Mouse (Mus musculus) intestine, embryonic 14.5 days (tissue): ENCODE measurements around the gene Olfr750. TPM values are rescaled to one million over a fixed set of nuclear protein-coding genes. Genes with fewer than 3 reads are reported as not detected.

Source experiments
- ATAC-seq: fragments of 200-750 bp; cut with Nextera tagmentation; replicated peaks from 2 replicates; pipeline ENCODE4 v1.8.0; 2017; ENCODE audit warnings: low read depth, moderate number of reproducible peaks, moderate TSS enrichment, moderate library complexity; ENCODE audit not compliant: low FRiP score, low TSS enrichment
- DNase-seq: peaks from one replicate; pipeline ENCODE4 v3.0.0-alpha.2; 2018; ENCODE audit warnings: low spot score
- H3K27ac ChIP-seq: fragments of 300-500 bp; sonication (generic); 2 replicates; pipeline ENCODE4 v1.5.1; 2014; ENCODE audit warnings: low read depth, mild to moderate bottlenecking, control low read depth
- H3K27me3 ChIP-seq: fragments of 300-500 bp; sonication (generic); replicated peaks from 2 replicates; pipeline ENCODE4 v1.6.1; 2014; ENCODE audit warnings: low read length, control low read depth; ENCODE audit not compliant: control insufficient read depth, insufficient read depth
- H3K36me3 ChIP-seq: fragments of 300-500 bp; sonication (generic); 2 replicates; pipeline ENCODE4 v1.6.1; 2014; ENCODE audit warnings: low read length, control low read depth; ENCODE audit not compliant: control insufficient read depth, insufficient read depth
- H3K4me1 ChIP-seq: fragments of 300-500 bp; sonication (generic); replicated peaks from 2 replicates; pipeline ENCODE4 v1.6.1; 2014; ENCODE audit warnings: low read length, control low read depth, mixed read lengths; ENCODE audit not compliant: control insufficient read depth, insufficient read depth
- H3K4me2 ChIP-seq: fragments of 300-500 bp; sonication (generic); 2 replicates; pipeline ENCODE4 v1.6.1; 2014; ENCODE audit warnings: low read length
- H3K4me3 ChIP-seq: fragments of 300-500 bp; sonication (generic); 2 replicates; pipeline ENCODE4 v1.5.1; 2014; ENCODE audit warnings: low read depth, low read length, control low read depth, mixed read lengths
- H3K9ac ChIP-seq: fragments of 300-500 bp; sonication (generic); 2 replicates; pipeline ENCODE4 v1.6.1; 2014; ENCODE audit warnings: mild to moderate bottlenecking, low read length
- H3K9me3 ChIP-seq: fragments of 300-500 bp; sonication (generic); 2 replicates; pipeline ENCODE4 v1.6.1; 2016; ENCODE audit warnings: low read length, control low read depth; ENCODE audit not compliant: control insufficient read depth
- WGBS: fragments of 180-500 bp; shearing (Covaris S2); extraction: QIAGEN DNeasy Blood & Tissue Kit; methylation state at CpG from one replicate; pipeline ENCODE4 v1.1.7; 2014; 5-methylcytosine and 5-hydroxymethylcytosine counted together
- polyA plus RNA-seq: library from polyadenylated mRNA; unstranded; fragments of >200 nt; fragmentation: Nextera tagmentation; extraction: Ambion mirVana; gene quantifications from 2 replicates; pipeline ENCODE4 v1.2.1, GENCODE M21; 2014

The Olfr750 gene
- polyA plus RNA-seq, 1 experiment from 2014 or later = not detected

DNA sequence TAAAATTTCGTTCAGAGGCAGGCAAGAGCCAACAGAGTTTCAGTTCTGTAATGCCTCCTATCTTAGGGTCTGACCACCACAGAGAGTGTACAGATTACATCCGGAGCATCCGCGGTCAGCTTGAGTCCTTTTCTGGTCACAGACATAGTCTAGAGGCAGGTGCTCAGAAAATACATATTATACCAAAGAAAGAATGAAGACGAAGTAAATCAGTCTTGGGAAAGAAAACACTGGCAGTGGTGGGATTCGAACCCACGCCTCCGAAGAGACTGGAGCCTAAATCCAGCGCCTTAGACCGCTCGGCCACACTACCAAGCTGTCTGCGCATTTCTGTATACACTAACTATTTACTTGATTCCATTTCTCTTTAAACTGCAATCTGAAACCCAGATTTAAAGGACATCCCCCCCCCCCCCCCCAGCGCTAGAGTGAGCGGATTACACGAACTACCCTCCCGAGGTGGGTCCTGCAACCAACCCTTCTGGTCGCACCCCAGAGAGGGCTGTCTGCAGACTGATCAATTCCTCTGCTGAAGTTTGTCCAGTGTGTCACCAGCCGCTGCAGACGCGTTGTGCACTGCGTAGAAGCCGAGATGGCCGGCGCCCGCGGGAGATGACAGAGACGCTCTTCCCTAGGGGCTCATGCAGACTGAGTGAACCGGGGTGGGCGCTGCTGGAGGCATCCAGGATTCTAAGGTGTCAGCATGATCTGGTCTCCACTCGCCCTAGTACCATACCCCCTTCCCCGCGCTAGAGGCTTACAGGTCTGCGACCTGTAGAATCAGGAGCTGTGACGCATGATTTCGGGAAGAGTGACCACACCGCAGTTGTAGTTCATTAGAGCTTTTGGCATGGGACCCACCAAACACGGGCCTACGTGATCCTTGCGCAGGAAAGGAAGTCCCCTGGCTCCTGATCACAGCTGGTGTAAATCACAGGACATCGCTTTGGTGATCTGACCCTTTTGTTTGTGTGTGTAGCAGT, 8.7 kb upstream of the Olfr750 start:
- ATAC-seq = peak; percentile 67
- WGBS = 3% methylated on average over 37 of the region's 40 CpGs
- Histone ChIP-seq H3K4me1 (no peaks in the 10 kb centered on the region; the same call in 1 of the 2 replicates), H3K27ac (no peak overlapping the region), H3K27me3 (no peaks in the 10 kb centered on the region), H3K9ac (peak overlapping the region; percentile 28), H3K36me3 (no peaks in the 10 kb centered on the region), H3K9me3 (no peaks in the 10 kb centered on the region), H3K4me3 (peak overlapping the region; percentile 55), H3K4me2 (peak overlapping the region; percentile 64)
- DNase-seq = peak; percentile 80

DNA sequence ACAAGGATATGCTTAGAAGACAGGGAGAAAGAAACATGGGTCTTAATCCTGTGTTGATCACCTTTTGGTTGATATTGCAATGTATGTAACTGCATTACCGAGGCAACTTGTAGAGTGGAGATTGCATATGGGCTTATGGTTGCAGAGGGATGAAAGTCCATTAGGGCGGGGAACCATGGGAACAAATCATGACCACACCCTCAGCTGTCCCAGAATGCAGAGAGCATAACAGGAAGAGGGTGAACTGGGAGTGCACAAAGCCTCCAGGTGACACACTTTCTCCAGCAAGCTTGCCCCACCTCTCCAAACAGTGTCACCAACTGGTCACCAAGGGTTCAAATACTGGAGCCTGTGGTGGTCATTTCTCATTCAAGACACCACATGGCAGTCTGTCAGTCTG, 6.8 kb upstream of the Olfr750 start:
- Histone ChIP-seq H3K9me3 (no peaks in the 10 kb centered on the region), H3K36me3 (no peaks in the 10 kb centered on the region), H3K27ac (no peak overlapping the region), H3K4me3 (no peak overlapping the region), H3K4me2 (no peak overlapping the region), H3K4me1 (no peaks in the 10 kb centered on the region; the same call in 1 of the 2 replicates), H3K27me3 (no peaks in the 10 kb centered on the region), H3K9ac (no peak overlapping the region)
- ATAC-seq (peak; percentile 36; the same call in 1 of the 2 replicates), DNase-seq (no peak)
- 82% methylated on average over 2 of the region's 2 CpGs for WGBS

DNA sequence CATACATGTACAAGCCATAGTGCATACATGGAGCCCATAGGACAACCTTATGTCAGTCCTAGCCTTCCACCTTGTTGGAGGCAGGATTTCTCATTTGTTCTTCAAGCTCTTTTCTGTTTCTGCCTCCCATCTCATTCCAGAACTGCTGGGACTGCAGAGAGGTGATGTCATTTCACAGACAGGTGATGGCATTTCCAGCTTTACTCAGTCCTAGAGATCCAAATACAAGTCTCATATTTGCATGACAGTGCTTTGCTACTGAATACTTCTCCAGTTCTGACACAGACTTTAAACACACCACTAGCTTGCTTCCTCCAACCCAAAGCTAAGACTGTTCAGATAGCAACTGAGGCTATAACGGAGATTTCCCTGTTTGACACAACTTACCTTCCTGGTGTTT, 4.9 kb upstream of the Olfr750 start:
- Histone ChIP-seq H3K36me3 (no peaks in the 10 kb centered on the region), H3K4me1 (no peaks in the 10 kb centered on the region; the same call in 1 of the 2 replicates), H3K27ac (no peak overlapping the region), H3K27me3 (no peaks in the 10 kb centered on the region), H3K9me3 (no peaks in the 10 kb centered on the region), H3K4me2 (no peak overlapping the region), H3K9ac (no peak overlapping the region), H3K4me3 (no peak overlapping the region)
- WGBS = 97% methylated on average over 1 of the region's 1 CpGs
- no peak for ATAC-seq
- DNase-seq = no peak

DNA sequence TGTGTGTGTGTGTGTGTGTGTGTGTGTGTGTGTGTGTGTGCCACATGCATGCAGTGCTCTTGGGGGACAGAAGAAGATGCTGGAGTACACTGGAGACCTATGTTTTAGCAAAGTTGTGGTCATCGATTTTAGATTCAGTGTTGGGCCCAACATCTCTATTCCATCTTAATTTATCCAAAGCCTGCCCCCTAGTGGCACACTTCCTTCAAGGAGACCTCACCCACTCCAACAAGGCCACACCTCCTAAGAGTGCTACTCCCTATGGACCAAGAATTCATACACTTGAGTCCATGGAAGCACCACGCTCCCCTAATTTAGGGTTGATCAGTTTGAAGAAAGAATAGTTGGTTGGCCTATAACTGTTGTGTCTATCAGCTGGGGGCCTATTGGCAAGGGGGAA, 4.6 kb downstream of the Olfr750 start:
- H3K9me3 ChIP-seq = no peaks in the 10 kb centered on the region
- H3K27ac ChIP-seq = no peak overlapping the region
- no peaks in the 10 kb centered on the region for H3K27me3 ChIP-seq
- H3K4me3 ChIP-seq = no peak overlapping the region
- no peak for DNase-seq
- no peaks in the 10 kb centered on the region for H3K36me3 ChIP-seq
- ATAC-seq = no peak
- H3K9ac ChIP-seq = no peak overlapping the region
- 90% methylated on average over 2 of the region's 2 CpGs for WGBS
- 0 out of 2 replicates have a peak, but pooled peaks cover 5% of the 10 kb centered on the region for H3K4me1 ChIP-seq
- H3K4me2 ChIP-seq = no peak overlapping the region

DNA sequence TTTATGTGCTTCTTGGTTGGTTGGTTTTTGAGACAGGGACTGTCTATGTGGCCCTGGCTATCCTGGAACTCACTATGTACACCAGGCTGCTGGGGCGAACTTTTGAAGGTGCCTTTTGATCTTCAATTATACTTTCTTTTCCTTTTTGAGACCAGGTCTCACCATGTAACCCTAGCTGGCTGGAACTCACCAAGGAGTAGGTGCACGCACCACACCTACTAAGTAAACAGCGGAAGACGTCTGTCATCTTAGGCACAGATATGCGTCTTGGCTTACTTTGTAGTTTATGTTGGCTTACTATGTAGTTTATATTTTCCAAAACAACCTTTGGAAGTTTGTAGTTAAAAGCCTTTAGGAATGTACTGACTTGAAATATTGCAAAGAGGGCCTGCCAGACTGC, 5.3 kb downstream of the Olfr750 start:
- WGBS = 57% methylated on average over 5 of the region's 5 CpGs
- DNase-seq = no peak

DNA sequence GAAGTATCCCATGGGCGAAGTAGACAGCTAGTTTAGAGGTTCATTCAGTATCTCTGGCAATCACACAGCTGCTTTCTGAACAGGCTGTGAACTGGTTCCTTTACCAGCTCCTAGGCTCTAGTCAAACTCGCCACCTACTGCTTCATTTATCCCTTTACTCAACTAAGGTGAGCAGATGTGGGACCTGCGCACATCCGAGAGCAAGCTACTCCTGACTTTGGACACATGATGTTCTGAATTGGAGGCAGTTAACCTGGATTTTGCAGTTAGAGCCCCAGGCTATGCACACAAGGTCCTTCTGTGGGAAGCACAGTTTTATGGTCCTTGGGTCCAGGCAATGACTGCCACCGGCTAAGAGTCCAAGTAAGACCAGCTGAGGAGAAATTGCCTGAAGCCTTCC, 13.5 kb downstream of the Olfr750 start:
- no peaks in the 10 kb centered on the region for H3K36me3 ChIP-seq
- H3K4me1 ChIP-seq = no peaks in the 10 kb centered on the region; the same call in 1 of the 2 replicates
- no peak overlapping the region for H3K9ac ChIP-seq
- H3K27ac ChIP-seq = no peak overlapping the region
- 91% methylated on average over 5 of the region's 5 CpGs for WGBS
- DNase-seq (no peak), ATAC-seq (no peak)
- H3K27me3 ChIP-seq = no peaks in the 10 kb centered on the region
- no peaks in the 10 kb centered on the region for H3K9me3 ChIP-seq
- no peak overlapping the region for H3K4me2 ChIP-seq
- H3K4me3 ChIP-seq = no peak overlapping the region

More for the DNA sequence above, 5.3 kb downstream of the Olfr750 start:
- 0 out of 2 replicates have a peak, but pooled peaks cover 5% of the 10 kb centered on the region for H3K4me1 ChIP-seq
- H3K4me2 ChIP-seq = no peak overlapping the region
- H3K9ac ChIP-seq = no peak overlapping the region
- H3K9me3 ChIP-seq = no peaks in the 10 kb centered on the region
- H3K36me3 ChIP-seq = no peaks in the 10 kb centered on the region
- no peak overlapping the region for H3K27ac ChIP-seq
- H3K4me3 ChIP-seq = no peak overlapping the region
- ATAC-seq = no peak
- H3K27me3 ChIP-seq = no peaks in the 10 kb centered on the region

DNA sequence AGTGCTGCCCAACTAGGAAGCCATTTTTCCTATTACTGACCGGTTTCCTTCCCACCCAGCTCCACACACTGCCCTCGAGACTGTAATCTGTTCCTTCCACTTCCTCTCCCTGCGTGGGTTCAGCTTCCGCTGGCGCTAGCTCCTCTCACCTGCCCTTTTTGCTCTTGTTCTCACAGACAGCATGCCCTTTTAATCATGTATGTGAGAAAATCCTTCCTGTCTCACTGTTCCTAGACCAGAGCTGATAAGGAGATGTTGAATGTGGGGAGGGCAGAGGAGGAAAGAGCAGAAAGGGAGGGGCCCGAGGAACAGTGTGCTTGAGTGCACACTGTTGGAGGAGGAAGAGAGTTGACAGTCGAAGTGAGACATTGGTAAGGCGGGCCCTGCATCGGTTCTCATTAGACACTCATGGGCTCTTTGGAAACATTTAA, 16.8 kb downstream of the Olfr750 start, which contains the start of gene Rnase12:
Rnase12 (minus strand) TSS at position 261 of the 431 bp plus-strand sequence.
- Histone ChIP-seq H3K27me3 (no peaks in the 10 kb centered on the region), H3K4me2 (no peak within 1 kb of the TSS), H3K9ac (no peak within 1 kb of the TSS), H3K9me3 (no peaks in the 10 kb centered on the region), H3K27ac (no peak within 1 kb of the TSS), H3K4me3 (no peak within 1 kb of the TSS), H3K36me3 (no peaks in the 10 kb centered on the region), H3K4me1 (no peaks in the 10 kb centered on the region; the same call in 1 of the 2 replicates)
- DNase-seq = no peak
- 65% methylated on average over 9 of the region's 9 CpGs for WGBS
- no peak for ATAC-seq

DNA sequence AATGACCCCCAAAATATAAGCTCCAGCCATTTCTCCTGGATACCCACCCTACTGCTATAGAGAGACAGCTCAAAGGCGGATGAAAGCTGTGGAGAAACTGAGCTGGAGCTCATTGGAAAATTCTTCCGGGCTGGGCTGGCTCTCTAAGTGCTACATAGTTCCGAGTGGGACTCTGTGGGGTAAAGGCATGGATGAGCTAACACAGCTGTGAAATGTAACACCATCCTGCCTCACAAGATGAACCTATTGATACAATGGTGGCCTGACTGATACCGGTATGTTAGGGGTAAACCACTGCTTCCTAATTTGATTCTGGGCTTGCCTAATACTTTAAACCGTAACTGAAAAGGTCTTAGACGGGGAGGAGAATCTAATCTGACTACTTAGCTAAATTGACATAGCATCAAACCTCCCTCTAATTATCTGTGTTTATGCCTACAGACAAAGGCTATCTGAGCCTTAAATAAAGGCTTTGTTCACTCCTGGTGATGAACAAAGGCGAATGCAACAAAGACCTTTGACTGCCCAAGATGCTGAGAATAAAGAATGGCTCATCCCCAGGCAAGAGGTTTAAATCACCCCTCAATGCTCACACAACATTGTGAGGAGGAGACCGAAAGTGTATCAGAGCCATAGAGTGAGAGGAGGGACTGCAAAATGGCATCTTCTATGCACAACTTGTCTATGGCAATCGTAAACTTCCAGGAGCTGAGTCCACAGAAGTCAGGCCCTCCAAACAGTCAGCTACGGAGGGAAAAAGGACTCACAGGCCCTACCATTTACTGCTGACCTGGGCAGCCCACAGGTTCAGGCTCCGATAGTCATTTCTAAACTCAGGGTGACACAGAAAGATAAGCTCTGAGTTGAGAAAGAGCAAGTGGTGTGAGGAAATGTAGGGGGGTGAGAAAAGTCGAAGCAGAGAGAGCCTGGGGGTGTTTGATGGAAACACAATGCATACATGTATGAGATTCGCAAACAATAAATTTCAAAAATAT, 19.7 kb downstream of the Olfr750 start:
- Histone ChIP-seq H3K4me1 (no peaks in the 10 kb centered on the region; the same call in 1 of the 2 replicates), H3K27me3 (no peaks in the 10 kb centered on the region), H3K36me3 (no peaks in the 10 kb centered on the region), H3K9ac (no peak overlapping the region), H3K4me3 (no peak overlapping the region), H3K27ac (0 out of 2 replicates have a peak overlapping the region, but pooled peaks have one; percentile 3), H3K4me2 (no peak overlapping the region), H3K9me3 (no peaks in the 10 kb centered on the region)
- ATAC-seq (no peak), DNase-seq (no peak)
- WGBS = 64% methylated on average over 13 of the region's 13 CpGs
